Mouse (Mus musculus) left cerebral cortex, postnatal 4 days (tissue): ENCODE measurements around the gene Ddi2. TPM values are rescaled to one million over a fixed set of nuclear protein-coding genes. Genes with fewer than 3 reads are reported as not detected.

ENCODE experiments used
- DNase-seq: peaks from one replicate; pipeline ENCODE4 v3.0.0-alpha.2; 2022
- intact Hi-C: fragments of 180-260 bp; cut with DNase I; formaldehyde crosslinking; loops from one replicate; pipeline ENCODE4 v1.15.1; 2025
- total RNA-seq, 2 experiments: library from RNA; stranded (reverse); gene quantifications; 2 replicates each; pipeline ENCODE4 v1.2.3; 2021

The Ddi2 gene
- total RNA-seq, 2 experiments from 2014 or later = 26.3 to 26.7 TPM

DNA sequence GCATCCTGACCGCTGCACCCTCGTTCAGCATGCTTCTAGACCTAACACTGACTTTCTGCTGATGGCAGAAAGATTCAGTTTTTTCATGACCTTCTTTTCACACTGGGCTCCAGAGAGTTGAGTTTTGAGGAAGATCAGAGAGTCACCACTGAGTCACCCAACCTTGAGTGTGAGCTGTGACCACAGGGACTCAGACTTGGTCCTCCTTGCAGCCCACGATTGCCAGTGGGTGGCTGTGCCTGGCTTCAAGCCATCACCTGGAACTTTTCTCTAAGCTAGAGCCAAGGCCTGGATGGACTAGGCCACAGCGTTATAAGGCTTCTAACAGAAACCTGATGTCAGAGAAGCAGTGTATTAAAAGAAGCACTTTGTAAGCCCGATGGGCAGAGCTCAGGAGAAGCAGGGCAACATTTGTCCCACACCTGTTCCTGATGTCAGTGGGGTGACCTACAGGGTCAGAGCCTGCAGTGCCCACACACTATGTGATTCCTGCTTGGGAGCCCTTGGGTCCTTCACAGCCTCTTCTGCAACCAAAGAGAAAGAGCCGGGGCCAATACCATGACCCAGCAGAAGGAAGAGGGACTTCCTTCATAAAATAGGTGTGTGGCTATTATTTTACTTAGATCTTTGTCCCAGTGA lies 64.3 kb downstream of the Ddi2 start:
- intact Hi-C loops = no loop called here
- DNase-seq = no peak

DNA sequence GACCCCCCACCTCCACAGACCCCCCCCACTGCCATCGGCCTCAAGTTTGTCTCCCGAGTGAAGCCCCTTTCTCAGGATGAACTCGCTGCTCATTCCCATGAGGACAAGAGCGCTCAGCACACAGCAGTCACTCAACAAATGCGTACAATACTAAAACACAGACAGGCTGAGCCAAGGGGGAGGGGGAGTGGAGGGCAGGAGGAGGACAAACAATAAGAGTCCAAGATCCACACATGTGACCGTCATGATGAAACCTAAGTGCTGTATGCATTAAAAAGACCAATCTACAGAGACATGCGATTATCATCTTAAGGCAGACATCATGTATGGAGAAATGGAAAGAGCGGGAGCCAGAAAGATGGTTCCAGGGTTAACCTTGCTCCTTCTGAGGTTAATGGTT lies 66.3 kb downstream of the Ddi2 start:
- intact Hi-C loops = no loop called here
- DNase-seq = no peak

GRCm38 (mm10) chr4:141655908-141656608 lies 67.2 kb downstream of the Ddi2 start:
- DNase-seq = no peak
- intact Hi-C loops = no loop called here

DNA sequence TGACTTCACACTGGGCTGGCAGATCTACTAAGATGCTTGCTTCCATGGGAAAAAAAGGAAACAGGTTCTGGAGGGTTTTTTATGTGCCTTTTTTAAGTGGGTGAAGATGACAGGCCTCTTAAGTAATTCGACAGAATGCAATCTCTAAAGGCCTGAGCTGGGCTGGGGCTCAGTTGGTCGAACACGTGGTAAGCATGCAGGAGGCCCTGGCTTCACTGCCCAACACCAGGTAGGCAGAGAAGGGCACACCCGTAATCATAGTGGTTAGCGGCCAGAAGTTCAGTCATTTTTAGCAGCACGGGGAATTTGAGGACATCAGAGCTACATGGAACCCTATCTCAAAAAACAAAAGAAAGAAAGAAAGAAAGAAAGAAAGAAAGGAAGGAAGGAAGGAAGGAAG lies 68.7 kb downstream of the Ddi2 start:
- intact Hi-C loops = no loop called here
- DNase-seq = no peak

GRCm38 (mm10) chr4:141653813-141654212 lies 69.4 kb downstream of the Ddi2 start:
- no peak for DNase-seq

DNA sequence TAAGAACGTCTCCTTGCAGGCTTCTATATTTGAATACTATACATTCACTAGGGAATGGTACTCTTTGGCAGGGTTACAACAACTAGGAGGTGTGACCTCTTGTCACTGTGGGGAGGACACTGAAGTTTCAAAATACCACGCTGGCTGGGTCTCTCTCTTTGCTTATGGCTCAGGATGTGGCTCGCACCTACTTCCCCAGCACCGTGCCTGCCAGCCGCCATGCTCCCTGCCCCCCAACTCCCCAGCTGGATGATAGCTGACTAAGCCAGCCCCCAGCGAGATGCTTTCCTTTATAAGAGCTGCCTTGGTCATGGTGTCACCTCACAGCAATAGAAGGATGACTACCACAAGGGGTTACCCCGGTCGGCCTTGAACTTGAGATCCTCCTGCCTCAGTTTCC lies 70.2 kb downstream of the Ddi2 start:
- no peak for DNase-seq
- intact Hi-C loops = no loop called here

More at GRCm38 (mm10) chr4:141653813-141654212, 69.4 kb downstream of the Ddi2 start:
- intact Hi-C loops = no loop called here

- intact Hi-C loops = no loop called here
- no peak for DNase-seq
These were observed 71.3 kb downstream of the Ddi2 start for GRCm38 (mm10) chr4:141651944-141652343.

GRCm38 (mm10) chr4:141651286-141651685 lies 71.9 kb downstream of the Ddi2 start:
- DNase-seq = no peak
- intact Hi-C loops = no loop called here

GRCm38 (mm10) chr4:141649244-141649643 lies 74.0 kb downstream of the Ddi2 start:
- peak; percentile 49 for DNase-seq
- intact Hi-C loops = no loop called here

- DNase-seq = no peak
- intact Hi-C loops = no loop called here
These were observed 75.0 kb downstream of the Ddi2 start for GRCm38 (mm10) chr4:141648262-141648661.

DNA sequence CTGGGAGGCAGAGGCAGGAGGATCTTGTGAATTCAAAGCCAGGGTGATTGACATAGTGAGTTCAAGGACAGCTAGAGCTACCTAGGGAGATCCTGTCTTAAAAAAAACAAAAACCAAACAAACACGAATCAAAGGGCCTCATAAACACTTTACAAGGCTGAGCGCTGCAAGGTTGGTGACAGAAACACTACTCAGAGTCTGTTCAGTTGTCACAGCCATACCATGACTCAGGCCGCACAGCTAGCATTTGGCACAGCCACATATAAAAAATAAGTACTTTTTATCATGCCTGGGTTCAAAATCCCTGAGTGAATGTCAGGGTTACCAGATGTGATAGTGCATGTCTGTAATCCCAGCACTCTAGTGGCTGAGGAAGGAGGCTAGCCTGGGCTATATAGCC lies 76.0 kb downstream of the Ddi2 start:
- intact Hi-C loops = no loop called here
- no peak for DNase-seq

- intact Hi-C loops = no loop called here
- DNase-seq = no peak
These were observed 77.2 kb downstream of the Ddi2 start for GRCm38 (mm10) chr4:141645988-141646387.

- peak; percentile 87 for DNase-seq
- intact Hi-C loops = no loop called here
These were observed 79.9 kb downstream of the Ddi2 start for GRCm38 (mm10) chr4:141643118-141643855.

GRCm38 (mm10) chr4:141641961-141642811 lies 81.0 kb downstream of the Ddi2 start:
- no peak for DNase-seq
- intact Hi-C loops = no loop called here

DNA sequence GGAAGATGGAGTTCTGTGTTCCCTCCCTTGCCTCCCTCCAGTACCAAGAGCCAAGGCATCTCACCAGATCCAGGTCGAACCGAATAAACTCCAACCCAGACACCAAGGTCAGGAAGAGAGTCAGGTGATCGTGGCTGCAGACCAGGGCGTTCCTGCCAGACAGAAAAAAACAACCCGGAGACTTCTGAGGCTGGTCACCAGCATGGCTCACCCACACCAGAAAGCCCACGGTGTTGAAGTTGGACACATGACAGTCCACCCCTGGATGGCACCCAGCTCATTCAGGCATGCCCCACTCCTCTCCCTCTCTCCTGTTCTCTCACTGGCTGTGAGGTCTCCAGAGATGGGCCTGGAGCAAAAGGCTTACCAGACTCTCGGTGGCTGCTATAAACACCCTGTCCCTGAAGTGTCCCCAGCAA lies 81.9 kb downstream of the Ddi2 start:
- intact Hi-C loops = no loop called here
- DNase-seq = no peak

GRCm38 (mm10) chr4:141639474-141639873 lies 83.7 kb downstream of the Ddi2 start:
- DNase-seq = no peak
- intact Hi-C loops = no loop called here

DNA sequence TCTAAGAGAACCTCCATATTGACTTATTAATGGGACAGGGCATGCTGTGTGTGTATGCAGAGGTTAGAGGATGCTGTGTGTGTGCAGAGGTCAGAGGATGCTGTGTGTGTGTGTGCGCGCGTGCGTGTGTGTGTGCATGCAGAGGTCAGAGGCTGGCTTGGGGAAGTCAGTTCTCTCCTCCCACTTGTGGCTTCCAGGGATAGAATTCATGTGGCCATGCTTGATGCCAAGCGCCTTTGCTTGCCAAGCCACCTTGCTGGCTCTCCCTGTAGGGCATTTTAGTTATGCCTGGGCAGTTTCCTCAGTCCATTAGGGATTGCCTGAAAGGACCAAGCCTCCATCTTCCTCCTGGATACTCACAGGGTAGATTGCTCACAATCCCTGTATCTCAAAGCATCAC lies 86.5 kb downstream of the Ddi2 start:
- intact Hi-C loops = no loop called here
- DNase-seq = no peak

DNA sequence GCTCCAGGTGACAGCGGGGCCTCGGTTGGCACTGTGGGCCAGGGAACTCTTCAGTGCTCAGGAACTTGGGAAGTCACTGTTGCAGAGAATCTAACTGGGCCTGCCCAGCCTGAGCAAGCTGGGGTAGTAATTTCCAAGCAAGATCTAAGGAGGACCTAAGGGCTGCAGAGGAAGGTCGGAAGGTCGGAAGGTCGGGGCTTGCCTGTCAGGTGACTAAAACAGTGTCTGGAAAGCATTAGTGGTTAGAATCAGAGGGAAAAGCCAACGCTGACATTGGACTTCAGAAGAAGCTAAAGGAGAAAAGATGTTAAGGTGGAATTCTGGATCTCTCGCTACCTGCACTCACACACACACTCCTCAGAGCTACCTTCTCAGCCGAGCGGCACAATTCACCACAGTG lies 87.2 kb downstream of the Ddi2 start:
- intact Hi-C loops = no loop called here

DNA sequence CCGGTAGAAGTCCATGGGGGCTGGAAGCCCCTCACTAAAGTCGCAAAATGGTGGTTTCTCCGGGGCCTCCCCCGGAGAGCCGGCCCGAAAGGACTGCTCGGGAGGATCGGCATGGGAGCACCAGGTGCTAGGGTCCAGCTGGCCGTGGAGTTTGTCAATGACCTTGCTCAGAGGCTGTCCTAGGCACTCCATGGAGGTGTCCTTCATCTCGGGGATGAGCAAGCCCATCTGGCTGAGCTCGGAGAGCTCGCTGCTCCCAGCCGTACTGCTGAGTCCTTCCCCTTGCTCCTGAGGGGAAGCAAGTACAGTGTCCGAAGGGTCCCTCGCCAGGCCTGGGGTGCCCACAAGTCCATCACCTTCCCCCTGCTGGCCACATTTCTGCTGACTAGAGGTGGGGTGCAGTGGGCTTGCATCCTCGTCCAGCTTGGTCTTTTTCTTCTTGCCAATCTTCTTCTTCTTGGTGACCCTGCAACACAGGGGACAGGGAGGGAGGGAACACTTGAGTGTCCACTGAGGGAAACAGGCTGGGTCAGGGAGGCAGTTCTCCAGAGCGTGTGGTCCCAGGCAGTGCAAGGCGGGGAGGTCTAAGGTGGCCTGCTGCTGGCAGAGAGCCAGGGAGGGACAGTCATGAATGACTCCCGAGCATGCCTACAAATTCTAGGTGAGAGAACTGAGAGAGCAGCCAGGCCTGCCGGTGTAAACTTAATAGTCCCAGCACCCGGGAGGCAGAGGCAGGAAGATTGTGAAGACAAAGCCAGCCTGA lies 90.9 kb downstream of the Ddi2 start:
- intact Hi-C loops = no loop called here
- DNase-seq = no peak

More for the DNA sequence above, 87.2 kb downstream of the Ddi2 start:
- DNase-seq = no peak

GRCm38 (mm10) chr4:141631250-141631649 lies 92.0 kb downstream of the Ddi2 start:
- intact Hi-C loops = no loop called here
- no peak for DNase-seq
